Mouse (Mus musculus) liver, adult (tissue): ENCODE results near the gene Gucy2d.

Experiments
- GATA4 ChIP-seq: IDR thresholded peaks from 2 replicates; pipeline ENCODE4 v1.6.1; 2014; ENCODE audit warnings: mild to moderate bottlenecking, low read length; ENCODE audit not compliant: insufficient replicate concordance

Gene Gucy2d

GRCm38 (mm10) chr7:98481066-98481734, 41.0 kb downstream of the Gucy2d start:
- TF ChIP-seq GATA4 = no peak

GRCm38 (mm10) chr7:98481861-98482260, 41.6 kb downstream of the Gucy2d start:
- TF ChIP-seq GATA4 = no peak

GRCm38 (mm10) chr7:98482551-98483267, 42.5 kb downstream of the Gucy2d start:
- peak; percentile 26; the same call in 1 of the 2 replicates for TF ChIP-seq GATA4

GRCm38 (mm10) chr7:98483268-98483607, 43.0 kb downstream of the Gucy2d start:
- no peak for TF ChIP-seq GATA4

GRCm38 (mm10) chr7:98484878-98485277, 44.7 kb downstream of the Gucy2d start:
- no peak for TF ChIP-seq GATA4

- no peak for TF ChIP-seq GATA4
These were observed 45.3 kb downstream of the Gucy2d start for GRCm38 (mm10) chr7:98485508-98485907.

- no peak for TF ChIP-seq GATA4
These were observed 46.3 kb downstream of the Gucy2d start for GRCm38 (mm10) chr7:98486471-98486917.

- no peak for TF ChIP-seq GATA4
These were observed 47.2 kb downstream of the Gucy2d start for GRCm38 (mm10) chr7:98487202-98487980.

- TF ChIP-seq GATA4 = no peak
These were observed 48.3 kb downstream of the Gucy2d start for GRCm38 (mm10) chr7:98488398-98489130.

GRCm38 (mm10) chr7:98489131-98489530, 48.9 kb downstream of the Gucy2d start, which contains the start of gene Lrrc32:
Lrrc32 (plus strand) TSS chr7:98489283.
- no peak for TF ChIP-seq GATA4

GRCm38 (mm10) chr7:98489623-98490084, 49.4 kb downstream of the Gucy2d start:
- TF ChIP-seq GATA4 = no peak

GRCm38 (mm10) chr7:98490328-98490727, 50.1 kb downstream of the Gucy2d start:
- no peak for TF ChIP-seq GATA4

- TF ChIP-seq GATA4 = no peak
These were observed 50.7 kb downstream of the Gucy2d start for GRCm38 (mm10) chr7:98490911-98491310.

GRCm38 (mm10) chr7:98491451-98492200, 51.4 kb downstream of the Gucy2d start:
- no peak for TF ChIP-seq GATA4
